Mouse (Mus musculus) forebrain, embryonic 16.5 days (tissue): ENCODE data around the gene Plk5. TPM values are rescaled to one million over a fixed set of nuclear protein-coding genes. Genes with fewer than 3 reads are reported as not detected.

Experiments
- ATAC-seq: fragments of 200-750 bp; cut with Nextera tagmentation; 2 replicates; pipeline ENCODE4 v1.8.0; 2017; ENCODE audit warnings: mild to moderate bottlenecking, moderate library complexity
- H3K27ac ChIP-seq: fragments of 300-500 bp; sonication (generic); 2 replicates; pipeline ENCODE4 v1.5.1; 2014; ENCODE audit warnings: low read length, control low read depth
- H3K27me3 ChIP-seq: fragments of 300-500 bp; sonication (generic); replicated peaks from 2 replicates; pipeline ENCODE4 v1.6.1; 2014; ENCODE audit warnings: low read length; ENCODE audit not compliant: control insufficient read depth, insufficient read depth
- H3K36me3 ChIP-seq: fragments of 300-500 bp; sonication (generic); 2 replicates; pipeline ENCODE4 v1.6.1; 2014; ENCODE audit not compliant: control insufficient read depth, insufficient read depth
- H3K4me1 ChIP-seq: fragments of 300-500 bp; sonication (generic); replicated peaks from 2 replicates; pipeline ENCODE4 v1.6.1; 2014; ENCODE audit warnings: low read length; ENCODE audit not compliant: control insufficient read depth, insufficient read depth
- H3K4me2 ChIP-seq: fragments of 300-500 bp; sonication (generic); 2 replicates; pipeline ENCODE4 v1.6.1; 2014; ENCODE audit warnings: mild to moderate bottlenecking, low read length, control low read depth
- H3K4me3 ChIP-seq: fragments of 300-500 bp; sonication (generic); replicated peaks from 2 replicates; pipeline ENCODE4 v1.5.1; 2014; ENCODE audit warnings: mild to moderate bottlenecking, low read length, control low read depth
- H3K9ac ChIP-seq: fragments of 300-500 bp; sonication (generic); replicated peaks from 2 replicates; pipeline ENCODE4 v1.6.1; 2014; ENCODE audit warnings: low read depth, low read length, control low read depth
- H3K9me3 ChIP-seq: fragments of 300-500 bp; sonication (generic); 2 replicates; pipeline ENCODE4 v1.6.1; 2016; ENCODE audit warnings: low read length; ENCODE audit not compliant: control insufficient read depth
- WGBS: fragments of 180-500 bp; shearing (Covaris S2); extraction: QIAGEN DNeasy Blood & Tissue Kit; methylation state at CpG from one replicate; pipeline ENCODE4 v1.1.7; 2014; 5-methylcytosine and 5-hydroxymethylcytosine counted together
- polyA plus RNA-seq: library from polyadenylated mRNA; unstranded; fragments of >200 nt; fragmentation: Nextera tagmentation; extraction: Ambion mirVana; gene quantifications from 2 replicates; pipeline ENCODE4 v1.2.1, GENCODE M21; 2015

Plk5 gene
- polyA plus RNA-seq, 1 experiment from 2014 or later: 4.5 TPM

DNA sequence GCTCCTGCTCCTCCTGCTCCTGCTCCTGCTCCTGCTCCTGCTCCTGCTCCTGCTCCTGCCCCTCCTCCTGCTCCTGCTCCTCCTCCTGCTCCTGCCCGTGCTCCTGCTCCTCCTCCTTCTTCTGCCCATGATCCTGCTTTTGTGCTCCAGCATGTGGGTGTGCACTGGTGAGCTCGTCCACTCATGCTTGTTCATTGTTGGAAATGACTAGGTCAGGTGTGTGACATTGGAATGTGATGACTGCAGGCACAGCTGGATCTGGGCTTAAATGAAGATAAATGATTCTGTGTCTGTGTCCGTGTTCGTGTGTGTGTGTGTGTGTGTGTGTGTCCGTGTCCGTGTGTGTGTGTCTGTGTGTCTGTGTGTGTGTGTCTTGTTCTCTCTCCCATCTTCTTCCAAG is 12.1 kb downstream of the Plk5 start:
- Histone ChIP-seq H3K27me3 (peaks cover 5% of the 10 kb centered on the region; the same call in 1 of the 2 replicates), H3K9ac (no peak overlapping the region), H3K4me1 (peaks cover 6% of the 10 kb centered on the region; the same call in 1 of the 2 replicates), H3K27ac (no peak overlapping the region), H3K4me2 (no peak overlapping the region), H3K4me3 (no peak overlapping the region), H3K9me3 (no peaks in the 10 kb centered on the region), H3K36me3 (no peaks in the 10 kb centered on the region)
- WGBS: 88% methylated on average over 6 of the region's 6 CpGs
- no peak for ATAC-seq

DNA sequence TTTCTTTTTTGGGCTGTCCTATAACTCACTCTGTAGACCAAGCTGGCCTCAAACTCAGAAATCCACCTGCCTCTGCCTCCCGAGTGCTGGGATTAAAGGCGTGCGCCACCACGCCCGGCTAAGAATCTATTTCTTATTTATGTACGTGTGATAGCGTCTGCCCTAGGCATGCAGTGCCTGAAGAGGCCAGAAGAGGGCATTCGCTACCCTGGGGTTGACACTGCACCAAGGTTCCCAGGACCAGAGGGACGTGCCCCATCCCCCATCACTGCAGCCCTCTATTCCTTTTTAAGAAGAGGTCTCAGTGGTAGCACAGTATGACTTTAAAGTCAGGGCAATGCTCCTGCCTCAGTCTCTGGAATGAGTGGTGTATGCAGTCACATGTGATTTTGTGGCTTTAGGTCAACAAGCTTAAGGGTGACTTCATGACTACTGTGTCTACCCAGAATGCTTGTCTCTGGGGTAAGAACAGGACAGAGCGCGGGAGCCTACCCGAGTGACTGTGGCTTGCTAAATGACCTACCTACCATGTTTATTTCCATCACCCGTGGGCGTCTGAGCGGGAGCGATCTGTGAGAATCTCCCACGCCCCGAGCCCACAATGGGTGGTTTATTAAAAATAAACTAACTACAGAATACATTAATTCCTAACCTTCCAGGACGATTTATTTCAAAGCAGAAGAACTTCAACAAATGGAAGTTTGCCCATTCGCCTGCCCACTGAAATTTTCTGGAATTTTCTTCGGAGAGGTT is 13.9 kb downstream of the Plk5 start:
- 84% methylated on average over 21 of the region's 21 CpGs for WGBS
- Histone ChIP-seq H3K9me3 (no peaks in the 10 kb centered on the region), H3K27ac (no peak overlapping the region), H3K9ac (no peak overlapping the region), H3K4me2 (no peak overlapping the region), H3K4me1 (peaks cover 6% of the 10 kb centered on the region; the same call in 1 of the 2 replicates), H3K27me3 (0 out of 2 replicates have a peak, but pooled peaks cover under 1% of the 10 kb centered on the region), H3K36me3 (no peaks in the 10 kb centered on the region), H3K4me3 (no peak overlapping the region)
- ATAC-seq: no peak

DNA sequence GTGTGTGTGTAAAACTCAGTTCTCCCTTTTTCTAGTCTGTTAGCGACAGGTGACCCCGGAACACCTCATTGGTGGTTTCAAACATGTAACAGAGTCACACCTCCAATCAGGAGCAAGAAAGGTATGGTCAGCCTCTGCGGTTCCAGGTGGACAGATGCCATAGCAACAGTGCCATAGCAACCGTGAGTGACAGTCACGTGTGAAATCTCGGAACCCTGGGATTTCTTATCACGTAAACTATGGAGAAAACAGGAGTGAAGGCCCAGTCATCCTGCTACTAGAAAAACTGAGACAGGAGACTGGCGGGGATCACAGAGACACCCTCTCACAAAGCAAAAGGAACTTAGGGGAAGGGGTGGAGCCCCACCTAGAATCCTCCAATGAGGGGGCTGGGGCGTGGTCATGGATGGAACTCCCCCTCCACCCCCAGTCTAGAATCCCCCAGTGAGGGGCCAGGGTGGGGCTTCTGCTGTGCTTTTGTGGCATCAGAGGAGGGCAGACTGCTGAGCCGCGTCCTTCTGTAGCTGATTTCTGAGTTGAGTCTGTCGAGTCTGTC is 15.2 kb downstream of the Plk5 start:
- WGBS: 2% methylated on average over 12 of the region's 12 CpGs
- Histone ChIP-seq H3K4me1 (peaks cover 6% of the 10 kb centered on the region; the same call in 1 of the 2 replicates), H3K9ac (no peak overlapping the region), H3K27ac (no peak overlapping the region), H3K4me2 (peak overlapping the region; percentile 22), H3K27me3 (no peaks in the 10 kb centered on the region), H3K36me3 (no peaks in the 10 kb centered on the region), H3K9me3 (no peaks in the 10 kb centered on the region), H3K4me3 (peak overlapping the region; percentile 11; the same call in 1 of the 2 replicates)
- peak; percentile 70 for ATAC-seq

DNA sequence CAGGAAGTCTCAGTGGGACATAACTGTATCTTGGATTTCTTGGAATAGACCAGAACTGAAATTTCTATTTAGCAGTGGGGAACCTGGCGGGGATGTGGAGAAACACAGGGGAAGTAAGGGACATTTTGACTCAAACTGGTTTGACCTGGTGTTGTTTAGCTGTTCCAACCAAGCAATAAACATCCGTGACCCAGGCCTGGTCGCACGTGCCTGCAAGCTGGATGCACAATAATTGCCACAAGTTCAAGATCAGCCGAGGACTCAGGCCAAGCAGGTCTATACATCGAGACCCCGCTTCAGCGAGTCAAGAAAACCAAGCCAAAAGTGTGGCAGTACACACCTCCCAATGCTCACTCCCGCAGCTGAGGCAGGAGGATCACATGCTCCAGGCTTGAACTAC is 15.7 kb downstream of the Plk5 start:
- no peaks in the 10 kb centered on the region for H3K36me3 ChIP-seq
- H3K27me3 ChIP-seq: no peaks in the 10 kb centered on the region
- H3K9ac ChIP-seq: no peak overlapping the region; the same call in 1 of the 2 replicates
- WGBS: 58% methylated on average over 9 of the region's 9 CpGs
- H3K4me3 ChIP-seq: no peak overlapping the region; the same call in 1 of the 2 replicates
- ATAC-seq: no peak
- peaks cover 6% of the 10 kb centered on the region; the same call in 1 of the 2 replicates for H3K4me1 ChIP-seq
- no peak overlapping the region for H3K27ac ChIP-seq
- H3K4me2 ChIP-seq: peak overlapping the region; percentile 22; the same call in 1 of the 2 replicates
- no peaks in the 10 kb centered on the region for H3K9me3 ChIP-seq

DNA sequence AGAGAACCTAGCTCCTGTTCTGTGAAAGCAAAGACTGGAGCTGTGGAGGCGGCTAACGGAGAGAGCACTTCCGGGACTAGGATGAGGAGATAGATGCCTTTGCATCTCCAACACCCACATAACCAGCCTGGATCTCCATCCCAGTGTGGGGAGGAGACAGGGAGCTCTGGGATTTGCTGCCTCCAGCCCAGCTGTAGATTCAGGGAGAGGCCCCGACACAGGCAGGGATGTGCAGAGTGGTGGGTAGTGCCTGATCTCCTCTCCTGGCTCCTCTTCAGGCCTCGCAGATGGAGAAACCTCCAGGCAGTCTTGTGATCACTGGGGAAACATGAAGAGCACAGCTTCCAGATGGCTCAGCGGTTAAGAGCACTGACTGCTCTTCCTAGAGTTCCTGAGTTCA is 16.4 kb downstream of the Plk5 start:
- no peaks in the 10 kb centered on the region for H3K9me3 ChIP-seq
- no peak overlapping the region for H3K9ac ChIP-seq
- no peak for ATAC-seq
- H3K4me3 ChIP-seq: no peak overlapping the region
- no peak overlapping the region for H3K4me2 ChIP-seq
- no peak overlapping the region for H3K27ac ChIP-seq
- H3K36me3 ChIP-seq: no peaks in the 10 kb centered on the region
- peaks cover 6% of the 10 kb centered on the region; the same call in 1 of the 2 replicates for H3K4me1 ChIP-seq
- no peaks in the 10 kb centered on the region for H3K27me3 ChIP-seq
- 83% methylated on average over 6 of the region's 6 CpGs for WGBS

DNA sequence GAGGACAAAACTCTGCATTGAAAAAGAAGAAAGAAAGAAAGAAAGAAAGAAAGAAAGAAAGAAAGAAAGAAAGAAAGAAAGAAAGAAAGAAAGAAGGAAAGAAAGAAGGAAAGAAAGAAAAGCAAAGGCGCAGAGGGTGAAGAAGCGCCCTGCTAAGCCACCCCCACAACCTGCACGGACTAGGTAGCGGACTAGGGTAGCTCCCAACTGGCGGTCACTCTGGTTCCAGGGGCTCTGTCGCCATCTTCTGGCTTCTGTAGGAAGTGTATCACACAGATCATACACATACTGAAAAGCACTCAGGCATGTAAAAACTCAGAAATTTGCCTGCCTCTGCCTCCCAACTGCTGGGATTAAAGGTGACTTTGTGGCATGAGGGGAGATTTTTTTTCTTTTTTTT is 17.8 kb downstream of the Plk5 start:
- WGBS: 16% methylated on average over 6 of the region's 6 CpGs
- no peak overlapping the region for H3K27ac ChIP-seq
- no peaks in the 10 kb centered on the region for H3K9me3 ChIP-seq
- H3K4me1 ChIP-seq: peaks cover 6% of the 10 kb centered on the region; the same call in 1 of the 2 replicates
- H3K9ac ChIP-seq: no peak overlapping the region
- no peaks in the 10 kb centered on the region for H3K27me3 ChIP-seq
- H3K4me3 ChIP-seq: no peak overlapping the region
- ATAC-seq: no peak
- H3K36me3 ChIP-seq: no peaks in the 10 kb centered on the region
- no peak overlapping the region for H3K4me2 ChIP-seq

DNA sequence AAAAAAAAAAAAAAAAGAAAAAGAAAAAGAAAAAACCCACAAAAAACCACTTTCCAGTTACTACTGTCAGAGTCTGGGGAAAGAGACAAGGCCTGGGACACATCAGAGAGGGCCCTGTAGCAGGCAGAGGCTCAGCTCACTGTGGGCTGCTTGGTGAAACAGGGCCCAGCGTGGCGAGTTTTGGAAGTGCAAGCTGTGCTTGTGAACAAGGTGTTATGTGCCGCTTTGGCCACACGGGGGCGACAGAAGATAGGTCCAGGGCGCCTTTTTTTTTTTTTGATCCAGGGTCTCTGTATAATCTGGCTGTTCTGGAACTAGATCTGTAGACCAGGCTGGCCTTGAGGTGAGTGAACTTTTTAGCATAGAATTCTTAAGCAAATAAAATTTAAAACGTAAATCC is 19.9 kb downstream of the Plk5 start:
- no peak overlapping the region for H3K27ac ChIP-seq
- H3K4me3 ChIP-seq: no peak overlapping the region
- no peak overlapping the region for H3K4me2 ChIP-seq
- H3K36me3 ChIP-seq: peaks cover 14% of the 10 kb centered on the region
- no peaks in the 10 kb centered on the region for H3K27me3 ChIP-seq
- peak; percentile 67 for ATAC-seq
- no peaks in the 10 kb centered on the region for H3K9me3 ChIP-seq
- H3K4me1 ChIP-seq: peaks cover 8% of the 10 kb centered on the region; the same call in 1 of the 2 replicates
- 3% methylated on average over 7 of the region's 7 CpGs for WGBS
- no peak overlapping the region for H3K9ac ChIP-seq

DNA sequence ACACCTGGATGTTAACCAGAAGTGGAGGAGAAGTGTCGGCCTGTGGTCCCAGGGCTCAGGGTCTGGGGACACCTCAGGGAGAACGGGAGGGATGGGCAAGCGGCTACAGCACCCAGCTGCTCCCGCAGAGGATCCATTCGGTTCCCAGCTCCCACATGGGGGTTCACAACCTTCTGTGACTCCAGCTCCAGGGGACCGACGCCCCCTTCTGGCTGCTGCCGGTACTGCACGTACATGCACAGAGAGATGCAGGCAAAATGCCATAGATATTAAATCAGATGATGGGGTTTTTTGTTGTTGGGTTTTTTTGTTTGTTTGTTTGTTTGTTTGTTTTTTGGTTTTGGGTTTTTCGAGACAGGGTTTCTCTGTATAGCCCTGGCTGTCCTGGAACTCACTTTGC is 21.5 kb downstream of the Plk5 start:
- 50% methylated on average over 10 of the region's 10 CpGs for WGBS
- H3K4me3 ChIP-seq: no peak overlapping the region
- no peak for ATAC-seq
- H3K27ac ChIP-seq: no peak overlapping the region
- no peaks in the 10 kb centered on the region for H3K9me3 ChIP-seq
- peaks cover 28% of the 10 kb centered on the region for H3K36me3 ChIP-seq
- no peak overlapping the region for H3K4me2 ChIP-seq
- H3K4me1 ChIP-seq: peaks cover 4% of the 10 kb centered on the region
- no peaks in the 10 kb centered on the region for H3K27me3 ChIP-seq
- H3K9ac ChIP-seq: no peak overlapping the region

DNA sequence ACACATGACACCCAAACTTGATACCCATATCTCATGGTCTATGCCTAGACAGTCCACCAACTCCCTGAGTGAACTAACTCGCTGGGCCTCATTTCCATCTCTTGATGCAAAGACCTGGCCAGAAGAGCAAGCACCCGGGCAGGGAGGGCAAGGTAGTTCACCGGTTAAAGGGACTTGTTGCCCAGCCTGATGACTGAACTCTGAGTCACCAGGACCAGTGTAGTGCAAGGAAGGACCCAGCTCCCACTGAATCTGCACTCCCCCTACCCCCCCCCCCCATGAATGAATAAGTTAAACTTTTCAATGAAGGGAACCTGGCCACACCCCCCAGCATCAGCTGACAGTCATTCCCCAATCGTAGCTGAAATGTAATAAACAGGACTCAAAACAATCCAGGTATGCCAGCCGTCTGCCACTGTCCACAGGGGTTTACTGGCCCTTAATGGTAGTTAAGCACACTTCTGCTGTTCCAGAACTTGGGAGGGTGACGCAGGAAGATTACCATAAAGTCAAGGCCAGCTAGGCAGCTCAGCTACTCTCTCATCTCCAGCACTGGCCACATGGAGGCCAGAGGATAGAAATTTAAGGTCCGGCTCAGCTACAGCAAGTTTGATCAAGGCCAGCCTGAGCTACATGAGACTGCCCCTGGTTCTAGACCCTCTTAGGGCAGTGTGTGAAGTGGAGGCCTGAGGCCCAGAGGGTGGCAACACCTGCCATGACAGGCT is 26.5 kb downstream of the Plk5 start:
- no peaks in the 10 kb centered on the region for H3K27me3 ChIP-seq
- no peak overlapping the region; the same call in 1 of the 2 replicates for H3K9ac ChIP-seq
- H3K4me3 ChIP-seq: peak overlapping the region; percentile 98
- no peak overlapping the region for H3K27ac ChIP-seq
- H3K4me1 ChIP-seq: peaks cover 29% of the 10 kb centered on the region
- no peaks in the 10 kb centered on the region for H3K9me3 ChIP-seq
- 76% methylated on average over 7 of the region's 7 CpGs for WGBS
- ATAC-seq: no peak
- H3K36me3 ChIP-seq: peaks cover 30% of the 10 kb centered on the region
- H3K4me2 ChIP-seq: peak overlapping the region; percentile 88
